Mouse (Mus musculus): ENCODE measurements around the gene Bpifa2. TPM values are rescaled to one million over a fixed set of nuclear protein-coding genes. Genes with fewer than 3 reads are reported as not detected.
"Not testable (repeated sequence)": the region's sequence is repeated elsewhere in the genome, so short reads cannot be mapped to it uniquely, and the experiment has no call there.

The Bpifa2 gene
- total RNA-seq (2022) = not detected

- DNase-seq (ENCODE audit: low spot score in 2 of 2) = no peak
Measured at GRCm38 (mm10) chr2:154007965-154008364, at the start of gene Bpifa2. Bpifa2 (plus strand) TSS chr2:154008265.

- DNase-seq (ENCODE audit: low spot score in 2 of 2) = peak; percentile 19 to 21
Measured at GRCm38 (mm10) chr2:153962821-153963331, 45.2 kb upstream of the Bpifa2 start.

- DNase-seq (ENCODE audit: low spot score in 2 of 2) = no peak
Measured at GRCm38 (mm10) chr2:153963334-153963733, 44.7 kb upstream of the Bpifa2 start.

- peak; percentile 13 to 17 for DNase-seq (ENCODE audit: low spot score in 2 of 2)
Measured at GRCm38 (mm10) chr2:153970221-153970620, 37.8 kb upstream of the Bpifa2 start.

GRCm38 (mm10) chr2:153974582-153974981, 33.5 kb upstream of the Bpifa2 start, which contains the start of gene Bpifa6:
Bpifa6 (plus strand) TSS chr2:153974945.
- no peak for DNase-seq (ENCODE audit: low spot score in 2 of 2)

GRCm38 (mm10) chr2:153995770-153996169, 12.3 kb upstream of the Bpifa2 start:
- peak; percentile 42 to 78 for DNase-seq (ENCODE audit: low spot score in 2 of 2)

- DNase-seq (ENCODE audit: low spot score in 2 of 2) = no peak
Measured at GRCm38 (mm10) chr2:154000501-154000900, 7.6 kb upstream of the Bpifa2 start.

GRCm38 (mm10) chr2:154001056-154001455, 7.0 kb upstream of the Bpifa2 start:
- DNase-seq (ENCODE audit: low spot score in 2 of 2) = no peak

GRCm38 (mm10) chr2:154004456-154004855, 3.6 kb upstream of the Bpifa2 start:
- DNase-seq (ENCODE audit: low spot score in 2 of 2) = no peak

GRCm38 (mm10) chr2:154005094-154005493, 3.0 kb upstream of the Bpifa2 start:
- DNase-seq (ENCODE audit: low spot score in 2 of 2) = no peak

- no peak for DNase-seq (ENCODE audit: low spot score in 2 of 2)
Measured at GRCm38 (mm10) chr2:154005734-154006133, 2.3 kb upstream of the Bpifa2 start.

- no peak for DNase-seq (ENCODE audit: low spot score in 2 of 2)
Measured at GRCm38 (mm10) chr2:154006331-154006730, 1.7 kb upstream of the Bpifa2 start.

- no peak for DNase-seq (ENCODE audit: low spot score in 2 of 2)
Measured at GRCm38 (mm10) chr2:154007381-154007780, 684 bp upstream of the Bpifa2 start.

GRCm38 (mm10) chr2:154017990-154018389, 9.9 kb downstream of the Bpifa2 start:
- DNase-seq (ENCODE audit: low spot score in 2 of 2) = no peak

GRCm38 (mm10) chr2:154024676-154025075, 16.6 kb downstream of the Bpifa2 start:
- not testable (repeated sequence) for DNase-seq (ENCODE audit: low spot score in 2 of 2)

- peak in 1 of 2 experiments; percentile 12 for DNase-seq (ENCODE audit: low spot score in 2 of 2)
Measured at GRCm38 (mm10) chr2:154038932-154039331, 30.9 kb downstream of the Bpifa2 start.

- DNase-seq (ENCODE audit: low spot score in 2 of 2) = no peak
Measured at GRCm38 (mm10) chr2:154044743-154045142, 36.7 kb downstream of the Bpifa2 start.

GRCm38 (mm10) chr2:154058690-154059089, 50.6 kb downstream of the Bpifa2 start:
- DNase-seq (ENCODE audit: low spot score in 2 of 2) = no peak

Other genes with a start within 250 kb of the Bpifa2 start
- under 1 TPM; 0.14 to 0.61 (median 0.37) TPM for gene Efcab8, start 228.3 kb upstream of the Bpifa2 start, total RNA-seq (2022)
- not detected for gene Sun5, start 137.2 kb upstream of the Bpifa2 start, total RNA-seq (2022)
- not detected for gene Bpifb2, start 133.2 kb upstream of the Bpifa2 start, total RNA-seq (2022)
- not detected for gene Bpifb6, start 107.9 kb upstream of the Bpifa2 start, total RNA-seq (2022)
- not detected for gene Bpifb3, start 90.0 kb upstream of the Bpifa2 start, total RNA-seq (2022)
- not detected for gene Bpifb4, start 70.1 kb upstream of the Bpifa2 start, total RNA-seq (2022)
- not detected for gene Bpifa6, start 33.3 kb upstream of the Bpifa2 start, total RNA-seq (2022)
- gene Bpifa3, start 122.1 kb downstream of the Bpifa2 start, total RNA-seq (2022) = not detected
- not detected for gene Bpifa1, start 134.6 kb downstream of the Bpifa2 start, total RNA-seq (2022)
- gene Bpifa5, start 154.3 kb downstream of the Bpifa2 start, total RNA-seq (2022) = not detected
- under 1 TPM; 0.16 to 0.22 (median 0.18) TPM for gene Bpifb1, start 182.6 kb downstream of the Bpifa2 start, total RNA-seq (2022)
- not detected for gene Bpifb5, start 215.5 kb downstream of the Bpifa2 start, total RNA-seq (2022)
- gene Bpifb9a, start 249.6 kb downstream of the Bpifa2 start, total RNA-seq (2022) = under 1 TPM in 2 of 4 experiments, not detected in 2; 0.32 to 0.35 TPM